Mouse (Mus musculus): ENCODE measurements at regions not wholly inside any gene's neighbourhood (a gene's known extent, or its start where the extent isn't known, plus 50 kb on each side); places are given as distances from the start of the nearest gene placed in this dataset.

DNA sequence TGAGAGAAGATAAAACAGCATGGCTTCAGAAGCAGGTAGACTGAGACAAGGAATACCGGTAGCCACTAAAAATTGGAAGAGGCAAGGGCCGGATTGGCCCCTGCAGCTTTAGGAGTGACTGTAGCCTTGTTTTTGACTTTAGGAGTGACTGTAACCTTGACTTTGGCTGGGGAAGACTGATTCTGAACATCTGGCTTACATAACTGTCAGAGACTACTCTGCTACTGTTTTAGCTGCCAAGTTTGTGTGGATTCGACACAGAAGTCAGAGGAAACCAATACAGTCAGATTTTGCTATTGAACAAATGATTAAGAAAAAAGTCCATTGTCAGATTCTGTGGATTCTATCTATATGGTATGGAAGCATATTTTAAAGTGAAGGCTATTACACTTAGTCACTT lies 66.4 kb upstream of the Cd28 start:
- no peaks in the 10 kb centered on the region for H3K27me3 ChIP-seq (replicated peaks)
- peak overlapping the region; percentile 17 for H3K27ac ChIP-seq (ENCODE audit: poor library complexity, severe bottlenecking)
- no peak overlapping the region for H3K4me2 ChIP-seq
- H3K4me1 ChIP-seq (replicated peaks) = peaks cover 32% of the 10 kb centered on the region
- no peak overlapping the region for H3K9ac ChIP-seq
- H3K4me3 ChIP-seq = no peak overlapping the region
- no peaks in the 10 kb centered on the region for H3K9me3 ChIP-seq (replicated peaks)
- H3K36me3 ChIP-seq = no peaks in the 10 kb centered on the region
- ATAC-seq (ENCODE audit: insufficient number of reproducible peaks, low FRiP score) = peak; percentile 66; the same call in 1 of the 2 replicates
- 30% methylated on average over 3 of the region's 3 CpGs for WGBS

DNA sequence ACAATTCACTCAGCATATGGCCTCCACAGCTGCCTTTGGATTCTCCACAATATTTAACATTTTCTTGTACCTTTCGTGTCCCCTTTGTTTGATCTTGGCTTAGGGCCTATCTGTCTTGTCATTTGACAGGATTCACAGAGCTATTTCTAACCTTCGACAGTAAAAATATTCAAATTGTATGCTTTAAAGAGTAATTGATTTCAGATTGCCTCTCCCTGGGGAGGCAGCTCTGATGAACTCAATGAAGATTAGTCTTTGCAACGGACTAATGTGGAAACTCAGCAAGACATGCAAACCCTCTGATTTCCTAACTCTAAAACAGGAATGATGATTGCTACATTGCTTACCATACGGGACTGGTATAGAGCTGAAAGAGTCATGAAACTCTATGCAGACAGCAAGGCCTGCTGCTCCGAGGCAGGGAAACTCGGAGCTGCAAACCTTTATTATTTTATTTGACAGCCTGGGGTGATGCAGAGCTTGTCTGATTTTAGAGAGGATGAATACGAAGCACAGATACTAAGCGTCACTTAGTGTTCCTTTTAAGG lies 67.2 kb upstream of the Cd28 start:
- H3K27me3 ChIP-seq (replicated peaks) = no peaks in the 10 kb centered on the region
- no peaks in the 10 kb centered on the region for H3K9me3 ChIP-seq (replicated peaks)
- no peak overlapping the region for H3K9ac ChIP-seq
- no peak overlapping the region for H3K27ac ChIP-seq (ENCODE audit: poor library complexity, severe bottlenecking)
- H3K36me3 ChIP-seq = no peaks in the 10 kb centered on the region
- H3K4me1 ChIP-seq (replicated peaks) = peaks cover 30% of the 10 kb centered on the region
- 66% methylated on average over 8 of the region's 8 CpGs for WGBS
- H3K4me3 ChIP-seq = no peak overlapping the region
- no peak for ATAC-seq (ENCODE audit: insufficient number of reproducible peaks, low FRiP score)
- no peak overlapping the region for H3K4me2 ChIP-seq

DNA sequence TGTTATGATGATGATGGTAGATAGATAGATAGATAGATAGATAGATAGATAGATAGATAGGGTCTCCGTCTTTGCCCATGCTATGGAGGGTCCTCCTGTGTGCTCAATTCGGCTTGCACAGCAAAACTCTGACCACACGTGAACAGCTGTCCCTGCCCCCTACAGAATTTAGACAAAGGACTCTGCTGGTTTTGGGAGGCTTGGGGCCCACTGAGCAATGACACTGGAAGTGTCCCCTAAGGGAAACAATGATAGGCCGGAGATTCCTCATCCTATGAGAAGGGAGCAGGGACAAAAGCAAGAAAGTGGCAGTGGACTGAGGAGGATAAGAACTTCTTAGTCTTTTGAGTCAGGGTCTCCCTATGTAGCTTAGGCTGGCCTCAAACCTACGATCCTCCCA lies 69.8 kb upstream of the Cd28 start:
- ATAC-seq (ENCODE audit: insufficient number of reproducible peaks, low FRiP score) = no peak
- peaks cover 39% of the 10 kb centered on the region for H3K4me1 ChIP-seq (replicated peaks)
- 79% methylated on average over 5 of the region's 5 CpGs for WGBS

GRCm38 (mm10) chr1:60646174-60646573 lies 70.4 kb upstream of the Cd28 start:
- H3K9ac ChIP-seq = no peak overlapping the region
- H3K36me3 ChIP-seq = no peaks in the 10 kb centered on the region
- peaks cover 39% of the 10 kb centered on the region for H3K4me1 ChIP-seq (replicated peaks)
- H3K27ac ChIP-seq (ENCODE audit: poor library complexity, severe bottlenecking) = no peak overlapping the region
- WGBS = 44% methylated on average over 5 of the region's 5 CpGs
- no peak overlapping the region for H3K4me3 ChIP-seq
- no peak overlapping the region for H3K4me2 ChIP-seq
- ATAC-seq (ENCODE audit: insufficient number of reproducible peaks, low FRiP score) = no peak
- H3K9me3 ChIP-seq (replicated peaks) = no peaks in the 10 kb centered on the region
- no peaks in the 10 kb centered on the region for H3K27me3 ChIP-seq (replicated peaks)

More for the DNA sequence above, 69.8 kb upstream of the Cd28 start:
- H3K27ac ChIP-seq (ENCODE audit: poor library complexity, severe bottlenecking) = no peak overlapping the region
- no peak overlapping the region for H3K4me2 ChIP-seq
- no peak overlapping the region for H3K4me3 ChIP-seq
- no peaks in the 10 kb centered on the region for H3K9me3 ChIP-seq (replicated peaks)
- H3K27me3 ChIP-seq (replicated peaks) = no peaks in the 10 kb centered on the region
- no peaks in the 10 kb centered on the region for H3K36me3 ChIP-seq
- no peak overlapping the region for H3K9ac ChIP-seq

DNA sequence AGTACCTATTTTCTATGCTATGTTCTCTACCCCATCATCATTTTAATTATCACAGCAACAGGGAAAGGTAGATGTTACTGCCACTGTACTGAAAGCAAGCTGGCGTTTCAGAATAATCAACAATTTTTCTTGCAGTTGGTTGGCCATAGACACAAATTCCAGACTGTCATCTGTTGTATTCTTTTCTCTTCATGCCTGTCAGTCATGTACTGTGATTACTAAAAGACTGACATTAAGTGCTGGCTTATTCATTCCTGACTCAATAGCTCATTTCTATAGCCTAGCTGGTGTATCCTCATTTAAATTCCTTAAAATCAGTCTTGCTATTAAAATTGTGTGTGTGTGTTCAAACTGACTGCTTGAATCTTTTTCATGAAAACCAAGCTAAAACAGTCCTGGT lies 71.4 kb upstream of the Cd28 start:
- Histone ChIP-seq H3K4me2 (no peak overlapping the region), H3K36me3 (no peaks in the 10 kb centered on the region), H3K4me1 (replicated peaks) (peaks cover 31% of the 10 kb centered on the region), H3K27me3 (replicated peaks) (no peaks in the 10 kb centered on the region), H3K9me3 (replicated peaks) (no peaks in the 10 kb centered on the region), H3K27ac (ENCODE audit: poor library complexity, severe bottlenecking) (no peak overlapping the region), H3K9ac (no peak overlapping the region), H3K4me3 (no peak overlapping the region)
- WGBS = 85% methylated on average over 1 of the region's 1 CpGs
- ATAC-seq (ENCODE audit: insufficient number of reproducible peaks, low FRiP score) = no peak

- 52% methylated on average over 3 of the region's 3 CpGs for WGBS
- H3K27ac ChIP-seq (ENCODE audit: poor library complexity, severe bottlenecking) = no peak overlapping the region
- no peaks in the 10 kb centered on the region for H3K9me3 ChIP-seq (replicated peaks)
- H3K27me3 ChIP-seq (replicated peaks) = no peaks in the 10 kb centered on the region
- H3K36me3 ChIP-seq = no peaks in the 10 kb centered on the region
- H3K4me2 ChIP-seq = no peak overlapping the region
- H3K9ac ChIP-seq = no peak overlapping the region
- H3K4me1 ChIP-seq (replicated peaks) = peaks cover 16% of the 10 kb centered on the region
- no peak for ATAC-seq (ENCODE audit: insufficient number of reproducible peaks, low FRiP score)
- H3K4me3 ChIP-seq = no peak overlapping the region
These were observed 73.8 kb upstream of the Cd28 start for GRCm38 (mm10) chr1:60642761-60643160.

DNA sequence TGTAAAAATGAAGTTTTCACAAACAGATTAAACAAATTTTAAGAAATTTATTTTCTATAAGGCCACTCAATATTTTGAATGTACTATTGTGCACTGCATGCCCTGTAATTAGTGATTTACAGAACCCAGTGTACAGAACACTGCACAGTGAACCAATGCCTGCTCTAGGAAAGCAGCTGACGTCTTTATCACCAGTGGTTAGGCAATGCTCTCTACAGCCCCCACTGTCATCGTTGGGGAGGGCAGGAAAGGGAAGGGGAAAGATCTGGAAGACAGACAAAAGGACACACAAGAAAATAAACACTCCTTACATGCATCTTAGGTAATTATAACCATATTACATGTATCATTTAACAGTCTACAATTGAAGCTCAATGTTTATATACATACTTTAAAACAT lies 74.4 kb upstream of the Cd28 start:
- no peak for ATAC-seq (ENCODE audit: insufficient number of reproducible peaks, low FRiP score)
- Histone ChIP-seq H3K36me3 (no peaks in the 10 kb centered on the region), H3K4me2 (no peak overlapping the region), H3K4me1 (replicated peaks) (peaks cover 16% of the 10 kb centered on the region), H3K4me3 (no peak overlapping the region), H3K27me3 (replicated peaks) (no peaks in the 10 kb centered on the region), H3K9ac (no peak overlapping the region), H3K27ac (ENCODE audit: poor library complexity, severe bottlenecking) (no peak overlapping the region), H3K9me3 (replicated peaks) (no peaks in the 10 kb centered on the region)
- WGBS = 23% methylated on average over 2 of the region's 2 CpGs

GRCm38 (mm10) chr1:60641324-60641764 lies 74.4 kb upstream of the Raph1 start:
- Histone ChIP-seq H3K27ac (ENCODE audit: poor library complexity, severe bottlenecking) (no peak overlapping the region), H3K9me3 (replicated peaks) (no peaks in the 10 kb centered on the region), H3K36me3 (no peaks in the 10 kb centered on the region), H3K4me2 (no peak overlapping the region), H3K9ac (no peak overlapping the region), H3K4me3 (no peak overlapping the region), H3K4me1 (replicated peaks) (peaks cover 16% of the 10 kb centered on the region), H3K27me3 (replicated peaks) (no peaks in the 10 kb centered on the region)
- no peak for ATAC-seq (ENCODE audit: insufficient number of reproducible peaks, low FRiP score)
- 62% methylated on average over 7 of the region's 7 CpGs for WGBS

GRCm38 (mm10) chr1:60639536-60639935 lies 72.6 kb upstream of the Raph1 start:
- Histone ChIP-seq H3K9ac (no peak overlapping the region), H3K4me1 (replicated peaks) (peaks cover 8% of the 10 kb centered on the region), H3K9me3 (replicated peaks) (no peaks in the 10 kb centered on the region), H3K4me3 (no peak overlapping the region), H3K4me2 (no peak overlapping the region), H3K27me3 (replicated peaks) (no peaks in the 10 kb centered on the region), H3K27ac (ENCODE audit: poor library complexity, severe bottlenecking) (no peak overlapping the region), H3K36me3 (no peaks in the 10 kb centered on the region)
- 75% methylated on average over 2 of the region's 2 CpGs for WGBS
- ATAC-seq (ENCODE audit: insufficient number of reproducible peaks, low FRiP score) = no peak

- Histone ChIP-seq H3K4me2 (no peak overlapping the region), H3K36me3 (no peaks in the 10 kb centered on the region), H3K27me3 (replicated peaks) (no peaks in the 10 kb centered on the region), H3K4me3 (no peak overlapping the region), H3K9ac (no peak overlapping the region), H3K9me3 (replicated peaks) (no peaks in the 10 kb centered on the region), H3K27ac (ENCODE audit: poor library complexity, severe bottlenecking) (no peak overlapping the region), H3K4me1 (replicated peaks) (peaks cover 8% of the 10 kb centered on the region)
- WGBS = 48% methylated on average over 2 of the region's 2 CpGs
- ATAC-seq (ENCODE audit: insufficient number of reproducible peaks, low FRiP score) = no peak
These were observed 72.2 kb upstream of the Raph1 start for GRCm38 (mm10) chr1:60639059-60639458.

DNA sequence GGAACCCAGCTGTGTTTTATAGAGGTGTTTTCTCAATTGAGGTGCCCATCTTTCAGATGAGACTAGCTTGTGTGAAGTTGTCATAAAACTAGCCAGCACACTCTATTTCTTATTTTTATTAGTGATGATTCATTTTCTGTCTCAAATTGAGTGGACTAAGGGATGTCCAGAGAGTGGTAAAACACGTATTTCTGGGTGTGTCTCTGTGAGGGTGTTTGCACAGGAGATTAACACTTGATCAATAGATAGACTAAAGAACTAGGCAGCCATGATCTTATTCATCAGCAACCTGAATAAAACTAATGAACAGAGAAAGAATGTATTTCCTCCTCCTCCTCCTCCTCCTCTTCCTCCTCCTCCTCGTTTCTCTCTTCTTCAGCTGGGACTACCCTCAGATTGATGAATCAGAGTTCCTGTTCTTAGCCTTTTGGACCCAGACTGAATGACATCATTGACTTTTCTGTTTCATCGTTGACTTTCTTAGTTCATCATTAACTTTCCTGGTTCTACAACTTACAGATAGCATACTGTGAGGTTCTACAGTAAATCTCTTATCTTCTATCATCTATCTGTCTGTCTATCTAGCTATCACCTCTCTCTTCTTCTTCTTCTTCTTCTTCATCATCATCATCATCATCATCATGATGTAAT lies 70.0 kb upstream of the Raph1 start:
- ATAC-seq (ENCODE audit: insufficient number of reproducible peaks, low FRiP score) = no peak
- no peaks in the 10 kb centered on the region for H3K36me3 ChIP-seq
- no peaks in the 10 kb centered on the region for H3K27me3 ChIP-seq (replicated peaks)
- no peak overlapping the region for H3K4me2 ChIP-seq
- no peaks in the 10 kb centered on the region for H3K4me1 ChIP-seq (replicated peaks)
- H3K9me3 ChIP-seq (replicated peaks) = no peaks in the 10 kb centered on the region
- no peak overlapping the region for H3K27ac ChIP-seq (ENCODE audit: poor library complexity, severe bottlenecking)
- WGBS = 65% methylated on average over 3 of the region's 3 CpGs
- H3K9ac ChIP-seq = no peak overlapping the region
- no peak overlapping the region for H3K4me3 ChIP-seq

All from heart, embryonic 12.5 days (tissue).